Mouse (Mus musculus): Measurements from ENCODE around the gene Myh1.

Gene Myh1

GRCm38 (mm10) chr11:67199752-67200151 lies at the start of gene Myh1:
Myh1 (plus strand) TSS chr11:67200052.
- DNase-seq (ENCODE audit: low spot score in 2 of 2), result no peak

GRCm38 (mm10) chr11:67150237-67150636 lies 49.6 kb upstream of the Myh1 start:
- DNase-seq (ENCODE audit: low spot score in 2 of 2), result no peak

- DNase-seq (ENCODE audit: low spot score in 2 of 2), result no peak
Observed at GRCm38 (mm10) chr11:67151159-67151558, 48.7 kb upstream of the Myh1 start.

GRCm38 (mm10) chr11:67151651-67152630 lies 47.9 kb upstream of the Myh1 start:
- no peak for DNase-seq (ENCODE audit: low spot score in 2 of 2)

GRCm38 (mm10) chr11:67153123-67153522 lies 46.7 kb upstream of the Myh1 start:
- DNase-seq (ENCODE audit: low spot score in 2 of 2), result no peak

GRCm38 (mm10) chr11:67153843-67154242 lies 46.0 kb upstream of the Myh1 start:
- DNase-seq (ENCODE audit: low spot score in 2 of 2), result no peak

- no peak for DNase-seq (ENCODE audit: low spot score in 2 of 2)
Observed at GRCm38 (mm10) chr11:67155650-67156049, 44.2 kb upstream of the Myh1 start.

- DNase-seq (ENCODE audit: low spot score in 2 of 2), result no peak
Observed at GRCm38 (mm10) chr11:67160131-67160530, 39.7 kb upstream of the Myh1 start.

- no peak for DNase-seq (ENCODE audit: low spot score in 2 of 2)
Observed at GRCm38 (mm10) chr11:67163701-67164100, 36.2 kb upstream of the Myh1 start.

GRCm38 (mm10) chr11:67164851-67165250 lies 35.0 kb upstream of the Myh1 start:
- no peak for DNase-seq (ENCODE audit: low spot score in 2 of 2)

- DNase-seq (ENCODE audit: low spot score in 2 of 2), result no peak
Observed at GRCm38 (mm10) chr11:67169301-67169700, 30.6 kb upstream of the Myh1 start.

GRCm38 (mm10) chr11:67170727-67171126 lies 29.1 kb upstream of the Myh1 start, which contains the start of gene Myh2:
Myh2 (plus strand) TSS chr11:67171027.
- DNase-seq (ENCODE audit: low spot score in 2 of 2), result no peak

GRCm38 (mm10) chr11:67172439-67172838 lies 27.4 kb upstream of the Myh1 start:
- no peak for DNase-seq (ENCODE audit: low spot score in 2 of 2)

GRCm38 (mm10) chr11:67176376-67176775 lies 23.5 kb upstream of the Myh1 start:
- DNase-seq (ENCODE audit: low spot score in 2 of 2), result no peak

- DNase-seq (ENCODE audit: low spot score in 2 of 2), result no peak
Observed at GRCm38 (mm10) chr11:67190316-67190715, 9.5 kb upstream of the Myh1 start.

GRCm38 (mm10) chr11:67190814-67191213 lies 9.0 kb upstream of the Myh1 start:
- no peak for DNase-seq (ENCODE audit: low spot score in 2 of 2)

- DNase-seq (ENCODE audit: low spot score in 2 of 2), result no peak
Observed at GRCm38 (mm10) chr11:67191496-67191895, 8.4 kb upstream of the Myh1 start.

GRCm38 (mm10) chr11:67199321-67199720 lies 531 bp upstream of the Myh1 start:
- DNase-seq (ENCODE audit: low spot score in 2 of 2), result no peak

GRCm38 (mm10) chr11:67204766-67205165 lies 4.9 kb downstream of the Myh1 start:
- DNase-seq (ENCODE audit: low spot score in 2 of 2), result no peak

- DNase-seq (ENCODE audit: low spot score in 2 of 2), result no peak
Observed at GRCm38 (mm10) chr11:67221803-67222202, 22.0 kb downstream of the Myh1 start.

GRCm38 (mm10) chr11:67224466-67224865 lies 24.6 kb downstream of the Myh1 start:
- no peak for DNase-seq (ENCODE audit: low spot score in 2 of 2)

- no peak for DNase-seq (ENCODE audit: low spot score in 2 of 2)
Observed at GRCm38 (mm10) chr11:67228731-67229130, 28.9 kb downstream of the Myh1 start.

GRCm38 (mm10) chr11:67229166-67229565 lies 29.3 kb downstream of the Myh1 start:
- DNase-seq (ENCODE audit: low spot score in 2 of 2), result no peak

All from spleen, postnatal 14 days (tissue).